Mouse (Mus musculus): ENCODE data around the gene Sgce. TPM values are rescaled to one million over a fixed set of nuclear protein-coding genes. Genes with fewer than 3 reads are reported as not detected.

The Sgce gene
- polyA plus RNA-seq, 1 experiment from 2014 or later = 64.7 TPM

GRCm38 (mm10) chr6:4740511-4740910, 6.5 kb downstream of the Sgce start:
- H3K27ac ChIP-seq (replicated peaks) = no peak overlapping the region; the same call in 1 of the 2 replicates
- 0 out of 2 replicates have a peak overlapping the region, but pooled peaks have one; percentile 9 for H3K4me2 ChIP-seq
- no peak for ATAC-seq (ENCODE audit: low read depth)
- peaks cover 53% of the 10 kb centered on the region for H3K4me1 ChIP-seq (replicated peaks)
- no peak overlapping the region for H3K4me3 ChIP-seq
- no peaks in the 10 kb centered on the region for H3K27me3 ChIP-seq
- 20% methylated on average over 6 of the region's 6 CpGs for WGBS
- no peaks in the 10 kb centered on the region for H3K9me3 ChIP-seq
- H3K9ac ChIP-seq = no peak overlapping the region
- H3K36me3 ChIP-seq = no peaks in the 10 kb centered on the region

GRCm38 (mm10) chr6:4739522-4740355, 7.3 kb downstream of the Sgce start:
- Histone ChIP-seq H3K27ac (replicated peaks) (0 out of 2 replicates have a peak overlapping the region, but pooled peaks have one; percentile 28), H3K27me3 (no peaks in the 10 kb centered on the region), H3K4me1 (replicated peaks) (peaks cover 54% of the 10 kb centered on the region), H3K4me3 (0 out of 2 replicates have a peak overlapping the region, but pooled peaks have one; percentile 4), H3K9ac (no peak overlapping the region), H3K36me3 (no peaks in the 10 kb centered on the region), H3K9me3 (no peaks in the 10 kb centered on the region), H3K4me2 (peak overlapping the region; percentile 13)
- 6% methylated on average over 13 of the region's 13 CpGs for WGBS
- ATAC-seq (ENCODE audit: low read depth) = no peak

- Histone ChIP-seq H3K4me1 (replicated peaks) (peaks cover 57% of the 10 kb centered on the region), H3K4me2 (no peak overlapping the region)
Observed at GRCm38 (mm10) chr6:4738717-4739116, 8.3 kb downstream of the Sgce start.

GRCm38 (mm10) chr6:4738034-4738629, 8.9 kb downstream of the Sgce start:
- Histone ChIP-seq H3K9me3 (no peaks in the 10 kb centered on the region), H3K36me3 (no peaks in the 10 kb centered on the region), H3K4me2 (no peak overlapping the region), H3K27ac (replicated peaks) (no peak overlapping the region), H3K27me3 (no peaks in the 10 kb centered on the region), H3K4me3 (no peak overlapping the region), H3K9ac (no peak overlapping the region), H3K4me1 (replicated peaks) (peaks cover 57% of the 10 kb centered on the region)
- WGBS = 24% methylated on average over 11 of the region's 11 CpGs
- ATAC-seq (ENCODE audit: low read depth) = peak; percentile 21; the same call in 1 of the 2 replicates

More at GRCm38 (mm10) chr6:4738717-4739116, 8.3 kb downstream of the Sgce start:
- WGBS = 3% methylated on average over 2 of the region's 2 CpGs
- ATAC-seq (ENCODE audit: low read depth) = no peak
- H3K27ac ChIP-seq (replicated peaks) = no peak overlapping the region
- no peak overlapping the region for H3K4me3 ChIP-seq
- no peaks in the 10 kb centered on the region for H3K36me3 ChIP-seq
- H3K9me3 ChIP-seq = no peaks in the 10 kb centered on the region
- no peak overlapping the region for H3K9ac ChIP-seq
- H3K27me3 ChIP-seq = no peaks in the 10 kb centered on the region

- no peak for ATAC-seq (ENCODE audit: low read depth)
- H3K36me3 ChIP-seq = no peaks in the 10 kb centered on the region
- H3K4me2 ChIP-seq = no peak overlapping the region
- peaks cover 50% of the 10 kb centered on the region for H3K4me1 ChIP-seq (replicated peaks)
- no peaks in the 10 kb centered on the region for H3K9me3 ChIP-seq
- WGBS = 90% methylated on average over 9 of the region's 9 CpGs
- H3K27ac ChIP-seq (replicated peaks) = no peak overlapping the region
- no peaks in the 10 kb centered on the region for H3K27me3 ChIP-seq
- H3K9ac ChIP-seq = no peak overlapping the region
- H3K4me3 ChIP-seq = no peak overlapping the region
Observed at GRCm38 (mm10) chr6:4736372-4736771, 10.6 kb downstream of the Sgce start.

- ATAC-seq (ENCODE audit: low read depth) = no peak
- H3K4me2 ChIP-seq = no peak overlapping the region
- 70% methylated on average over 8 of the region's 8 CpGs for WGBS
Observed at GRCm38 (mm10) chr6:4733208-4733607, 13.8 kb downstream of the Sgce start.

GRCm38 (mm10) chr6:4731675-4732074, 15.3 kb downstream of the Sgce start:
- Histone ChIP-seq H3K4me2 (no peak overlapping the region), H3K27me3 (no peaks in the 10 kb centered on the region), H3K36me3 (no peaks in the 10 kb centered on the region), H3K9ac (no peak overlapping the region), H3K9me3 (no peaks in the 10 kb centered on the region), H3K4me3 (no peak overlapping the region), H3K4me1 (replicated peaks) (peaks cover 10% of the 10 kb centered on the region; the same call in 1 of the 2 replicates), H3K27ac (replicated peaks) (no peak overlapping the region)
- 63% methylated on average over 8 of the region's 8 CpGs for WGBS
- no peak for ATAC-seq (ENCODE audit: low read depth)

More at GRCm38 (mm10) chr6:4733208-4733607, 13.8 kb downstream of the Sgce start:
- Histone ChIP-seq H3K4me3 (no peak overlapping the region), H3K9ac (no peak overlapping the region), H3K27me3 (no peaks in the 10 kb centered on the region), H3K27ac (replicated peaks) (no peak overlapping the region), H3K9me3 (no peaks in the 10 kb centered on the region), H3K4me1 (replicated peaks) (peaks cover 22% of the 10 kb centered on the region), H3K36me3 (no peaks in the 10 kb centered on the region)

- peaks cover 27% of the 10 kb centered on the region for H3K4me1 ChIP-seq (replicated peaks)
- H3K4me3 ChIP-seq = no peak overlapping the region
- no peak overlapping the region for H3K9ac ChIP-seq
- no peak for ATAC-seq (ENCODE audit: low read depth)
- no peaks in the 10 kb centered on the region for H3K27me3 ChIP-seq
- H3K36me3 ChIP-seq = no peaks in the 10 kb centered on the region
- H3K4me2 ChIP-seq = no peak overlapping the region
- no peak overlapping the region for H3K27ac ChIP-seq (replicated peaks)
- no peaks in the 10 kb centered on the region for H3K9me3 ChIP-seq
- WGBS = 85% methylated on average over 2 of the region's 2 CpGs
Observed at GRCm38 (mm10) chr6:4728305-4728704, 18.7 kb downstream of the Sgce start.

GRCm38 (mm10) chr6:4723998-4724757, 22.8 kb downstream of the Sgce start:
- Histone ChIP-seq H3K4me3 (no peak overlapping the region), H3K27me3 (no peaks in the 10 kb centered on the region), H3K9ac (no peak overlapping the region), H3K4me1 (replicated peaks) (peaks cover 38% of the 10 kb centered on the region), H3K36me3 (no peaks in the 10 kb centered on the region), H3K4me2 (peak overlapping the region; percentile 43), H3K27ac (replicated peaks) (peak overlapping the region; percentile 9; the same call in 1 of the 2 replicates), H3K9me3 (no peaks in the 10 kb centered on the region)
- WGBS = 24% methylated on average over 15 of the region's 15 CpGs
- peak; percentile 87 for ATAC-seq (ENCODE audit: low read depth)

GRCm38 (mm10) chr6:4722739-4723138, 24.3 kb downstream of the Sgce start:
- H3K9ac ChIP-seq = no peak overlapping the region
- H3K4me2 ChIP-seq = no peak overlapping the region
- peaks cover 38% of the 10 kb centered on the region for H3K4me1 ChIP-seq (replicated peaks)
- no peaks in the 10 kb centered on the region for H3K36me3 ChIP-seq
- H3K4me3 ChIP-seq = no peak overlapping the region
- H3K27me3 ChIP-seq = no peaks in the 10 kb centered on the region
- H3K9me3 ChIP-seq = no peaks in the 10 kb centered on the region
- ATAC-seq (ENCODE audit: low read depth) = no peak
- H3K27ac ChIP-seq (replicated peaks) = no peak overlapping the region
- WGBS = 81% methylated on average over 13 of the region's 13 CpGs

- no peaks in the 10 kb centered on the region for H3K27me3 ChIP-seq
- H3K27ac ChIP-seq (replicated peaks) = no peak overlapping the region
- no peaks in the 10 kb centered on the region for H3K9me3 ChIP-seq
- no peak overlapping the region for H3K4me2 ChIP-seq
- 36% methylated on average over 6 of the region's 6 CpGs for whole genome bisulfite sequencing
- H3K4me1 ChIP-seq (replicated peaks) = peaks cover 38% of the 10 kb centered on the region
- no peaks in the 10 kb centered on the region for H3K36me3 ChIP-seq
- no peak overlapping the region for H3K4me3 ChIP-seq
- no peak for ATAC-seq (ENCODE audit: low read depth)
- no peak overlapping the region for H3K9ac ChIP-seq
Observed at GRCm38 (mm10) chr6:4722142-4722541, 24.9 kb downstream of the Sgce start.

GRCm38 (mm10) chr6:4717344-4717743, 29.7 kb downstream of the Sgce start:
- 0 out of 2 replicates have a peak, but pooled peaks cover 4% of the 10 kb centered on the region for H3K36me3 ChIP-seq
- H3K4me3 ChIP-seq = no peak overlapping the region
- H3K4me2 ChIP-seq = no peak overlapping the region
- peaks cover 8% of the 10 kb centered on the region; the same call in 1 of the 2 replicates for H3K4me1 ChIP-seq (replicated peaks)
- H3K27ac ChIP-seq (replicated peaks) = no peak overlapping the region
- WGBS = 84% methylated on average over 2 of the region's 2 CpGs
- ATAC-seq (ENCODE audit: low read depth) = no peak
- H3K9ac ChIP-seq = no peak overlapping the region
- no peaks in the 10 kb centered on the region for H3K9me3 ChIP-seq
- no peaks in the 10 kb centered on the region for H3K27me3 ChIP-seq
